Mouse (Mus musculus): Measurements from ENCODE around the gene Dnajc21.

The Dnajc21 gene

DNA sequence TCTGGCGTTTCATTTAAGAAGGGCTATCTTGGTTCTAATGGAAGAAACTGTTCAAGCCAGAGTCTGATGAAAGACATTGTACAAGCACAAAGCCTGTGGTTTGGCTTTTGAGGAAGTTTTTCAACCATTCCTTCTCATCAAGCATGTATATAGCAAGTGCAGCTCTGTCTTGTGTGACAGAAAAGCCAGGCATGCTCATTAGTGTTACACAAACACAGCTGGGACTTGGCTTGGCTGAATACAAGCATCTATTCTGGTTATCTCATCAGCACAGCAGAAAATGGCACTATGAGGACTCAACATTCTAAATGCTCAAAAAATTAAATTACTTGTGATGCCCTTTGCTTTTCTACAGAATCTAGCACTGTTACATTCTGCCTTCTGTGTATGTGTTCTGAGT is 33.4 kb downstream of the Dnajc21 start:
- no peak for DNase-seq (ENCODE audit: low read depth)

DNA sequence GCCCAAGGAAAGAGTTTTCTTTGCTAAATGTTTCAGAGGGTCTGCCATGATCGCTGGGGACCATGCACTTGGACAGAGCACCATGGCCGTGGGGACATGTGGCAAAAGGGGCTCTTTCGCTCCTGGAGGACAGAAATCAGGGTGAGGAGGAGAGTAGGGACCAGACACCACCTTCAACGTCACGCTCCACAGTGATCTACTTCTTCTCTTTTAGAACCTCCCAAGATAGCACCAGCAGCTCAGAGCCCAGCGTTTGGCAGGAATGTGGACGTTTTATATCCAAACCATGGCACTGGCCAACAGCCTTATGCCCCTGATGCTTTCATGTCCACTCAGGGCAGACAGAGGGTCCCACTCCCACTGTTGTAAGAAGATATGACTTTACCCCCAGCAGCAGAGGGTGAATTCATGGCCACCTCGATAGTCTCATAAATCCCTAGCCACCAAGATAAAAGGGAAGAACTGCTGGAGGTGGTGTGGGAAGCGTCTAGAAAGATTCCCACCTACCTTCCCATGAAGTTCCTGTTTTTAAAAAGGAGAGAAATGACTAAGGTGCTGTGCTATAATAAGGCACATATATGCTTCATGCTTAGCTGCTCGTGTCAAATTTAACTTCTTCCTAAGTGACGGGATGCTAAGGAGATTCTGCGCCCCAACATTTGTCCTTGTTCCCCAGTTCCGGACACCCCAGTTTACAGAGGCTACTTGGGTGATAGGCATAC is 43.6 kb downstream of the Dnajc21 start:
- DNase-seq (ENCODE audit: low read depth) = no peak

DNA sequence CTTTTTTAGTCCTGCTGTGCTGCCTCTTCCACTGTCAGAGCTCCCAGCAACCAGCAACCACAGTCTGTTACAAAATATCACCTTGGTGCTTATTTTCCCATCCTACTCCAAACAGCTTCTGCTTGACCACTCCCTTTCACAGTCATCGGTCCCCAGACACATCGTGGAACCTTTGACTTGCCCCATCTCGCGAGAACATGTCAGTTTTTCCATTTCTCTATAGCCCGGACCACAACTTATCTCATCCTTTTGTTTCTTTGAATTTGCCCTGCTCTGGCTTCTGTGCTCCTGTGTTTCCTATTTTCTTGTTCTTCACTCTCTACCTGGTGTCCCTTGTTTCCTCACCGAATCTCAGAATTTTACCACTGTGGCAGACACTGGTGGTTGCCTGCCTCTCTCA is 44.2 kb downstream of the Dnajc21 start:
- DNase-seq (ENCODE audit: low read depth) = no peak

GRCm38 (mm10) chr15:10421785-10422144 is 48.6 kb downstream of the Dnajc21 start:
- DNase-seq (ENCODE audit: low read depth) = no peak

- DNase-seq (ENCODE audit: low read depth) = no peak
Measured at GRCm38 (mm10) chr15:10421138-10421784, 49.1 kb downstream of the Dnajc21 start.

GRCm38 (mm10) chr15:10413656-10414055 is 56.7 kb downstream of the Dnajc21 start:
- no peak for DNase-seq (ENCODE audit: low read depth)

DNA sequence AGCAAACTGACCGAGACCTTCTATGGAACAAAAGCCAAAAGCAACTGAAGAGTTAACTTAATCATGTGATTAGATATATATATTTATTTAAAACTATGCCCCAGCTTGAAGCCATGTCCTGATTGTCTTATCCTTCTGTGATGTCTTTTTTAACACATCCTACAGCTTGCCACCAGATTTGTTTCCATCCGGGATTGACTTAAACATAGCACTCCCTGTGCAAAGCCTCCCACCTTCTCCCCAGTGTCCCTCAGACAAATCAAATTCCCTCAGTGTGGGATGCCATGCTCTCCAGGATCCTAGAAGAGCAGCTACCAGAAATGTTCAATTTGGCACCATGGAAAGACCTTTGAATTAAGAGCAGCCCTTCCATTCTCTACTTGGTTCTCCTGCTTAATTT is 59.4 kb downstream of the Dnajc21 start:
- DNase-seq (ENCODE audit: low read depth) = no peak

GRCm38 (mm10) chr15:10409842-10410241 is 60.5 kb downstream of the Dnajc21 start:
- no peak for DNase-seq (ENCODE audit: low read depth)

DNA sequence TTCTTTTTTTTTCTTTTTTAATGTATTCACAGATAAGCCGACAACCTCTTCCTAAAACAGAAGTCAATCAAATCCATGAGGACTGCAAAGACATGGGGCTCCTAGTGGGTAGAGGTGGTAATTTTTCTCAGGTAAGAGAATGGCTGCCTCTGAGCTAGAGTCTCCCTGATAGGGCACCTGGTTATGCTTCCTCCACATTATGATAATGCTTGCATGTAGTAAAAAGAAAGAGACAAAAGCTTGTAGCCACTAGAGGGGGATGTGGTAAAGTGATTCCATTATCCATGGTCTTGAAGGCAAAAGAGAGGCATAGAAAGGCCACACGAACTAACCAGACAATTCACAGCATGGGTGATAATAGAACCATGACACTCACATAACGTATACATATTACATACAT is 69.9 kb downstream of the Dnajc21 start:
- peak; percentile 33 for DNase-seq (ENCODE audit: low read depth)

GRCm38 (mm10) chr15:10399795-10400194 is 70.5 kb downstream of the Dnajc21 start:
- no peak for DNase-seq (ENCODE audit: low read depth)
